In genomic region chr11:31974132-31974531, GRCm38 (mm10) we compare ENCODE assay signal across 30 mouse cellular contexts. TPM values are rescaled to one million over a fixed set of nuclear protein-coding genes. Genes with fewer than 3 reads are reported as not detected.
"Had no signal": no experiment of that assay in that cellular context is flagged by ENCODE, and none has a peak within 500 bp of the region (broad histone marks: within the 10 kb centered on the region; RNA-seq: fewer than 3 reads in every experiment).

No protein-coding gene starts in this region.

- DNase-seq: cerebellum, adult 2 months; cerebellum, adult 8-10 months; cerebellum, adult 9-10 months; cerebellum, adult 9-11 months; cerebellum, postnatal 10 days; cerebellum, postnatal 14 days; cerebellum, postnatal 25 days; cerebellum, postnatal 36 days; embryo, embryonic 11 days; forebrain, postnatal 0 days; gastrocnemius, adult 2 months; gastrocnemius, postnatal 10 days; gastrocnemius, postnatal 14 days; gastrocnemius, postnatal 25 days; gastrocnemius, postnatal 36 days; heart, adult 18-20 months; heart, adult 2 months had no signal

- ATAC-seq: forebrain, embryonic 13.5 days; forebrain, embryonic 14.5 days; forebrain, embryonic 15.5 days; forebrain, embryonic 16.5 days; forebrain, postnatal 0 days had no signal

RNA-seq across cellular contexts. Expression of gene 4930524B15Rik, which starts 8.7 kb away (rescaled TPM):
- total RNA-seq: gastrocnemius, adult 18-20 months; gastrocnemius, adult 2 months; gastrocnemius, adult 8-10 months; gastrocnemius, postnatal 10 days; gastrocnemius, postnatal 14 days; gastrocnemius, postnatal 25 days; gastrocnemius, postnatal 36 days; gastrocnemius, postnatal 4 days; granulocyte monocyte progenitor cell, adult 5-6 weeks; heart, adult 18-20 months; heart, adult 2 months; heart, adult 8-10 months had no signal
- polyA plus RNA-seq: embryonic facial prominence, embryonic 11.5 days; embryonic facial prominence, embryonic 14.5 days; embryonic facial prominence, embryonic 15.5 days; erythroblast, embryonic 14.5 days; heart, adult 2 months had no signal

RNA-seq across cellular contexts. Expression of gene Nsg2, which starts 26.1 kb away (rescaled TPM):
- total RNA-seq: gastrocnemius, adult 18-20 months; gastrocnemius, adult 2 months; granulocyte monocyte progenitor cell, adult 5-6 weeks had no signal
- polyA plus RNA-seq: erythroblast, embryonic 14.5 days had no signal
